Mouse (Mus musculus) lung, postnatal 14 days (tissue): Measurements from ENCODE around the gene Gm4631.
"Not testable (repeated sequence)": the region's sequence is repeated elsewhere in the genome, so short reads cannot be mapped to it uniquely, and the experiment has no call there.

ENCODE experiments used
- DNase-seq: peaks from one replicate; pipeline ENCODE4 v3.0.0; 2021

Gm4631 gene

GRCm38 (mm10) chr2:175338097-175338496, at the start of gene Gm4631:
Gene Gm4631 (minus strand): TSS chr2:175338197.
- DNase-seq = not testable (repeated sequence)

DNA sequence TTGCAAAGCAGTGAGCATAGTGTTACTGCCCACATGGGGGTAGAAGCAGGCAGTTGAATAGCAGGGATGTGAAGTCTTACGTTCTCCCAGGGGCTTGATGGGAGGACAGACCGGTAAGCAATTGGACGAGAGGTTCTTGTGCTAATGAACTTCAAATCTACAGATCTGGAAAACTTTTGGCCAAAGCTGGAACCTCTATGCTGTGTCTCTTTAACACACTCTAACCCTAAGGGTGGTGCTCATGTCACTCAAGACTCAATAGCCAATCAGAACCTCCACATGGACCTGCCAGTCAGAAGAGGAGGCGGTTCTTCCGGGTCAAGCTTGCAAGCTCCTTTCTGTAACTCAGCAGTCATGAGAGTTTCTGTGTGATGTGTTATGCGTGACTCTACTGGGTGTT, 34.1 kb upstream of the Gm4631 start, which contains the start of gene Zfp968:
Gene Zfp968 (plus strand): TSS at position 301 of the 400 bp plus-strand sequence.
- DNase-seq = not testable (repeated sequence)

GRCm38 (mm10) chr2:175274825-175275224, 63.2 kb downstream of the Gm4631 start, which contains the start of gene Gm14440:
Gene Gm14440 (plus strand): TSS chr2:175275125.
- not testable (repeated sequence) for DNase-seq
